8 mouse cellular contexts compared by ENCODE assay signal in the genomic region with DNA sequence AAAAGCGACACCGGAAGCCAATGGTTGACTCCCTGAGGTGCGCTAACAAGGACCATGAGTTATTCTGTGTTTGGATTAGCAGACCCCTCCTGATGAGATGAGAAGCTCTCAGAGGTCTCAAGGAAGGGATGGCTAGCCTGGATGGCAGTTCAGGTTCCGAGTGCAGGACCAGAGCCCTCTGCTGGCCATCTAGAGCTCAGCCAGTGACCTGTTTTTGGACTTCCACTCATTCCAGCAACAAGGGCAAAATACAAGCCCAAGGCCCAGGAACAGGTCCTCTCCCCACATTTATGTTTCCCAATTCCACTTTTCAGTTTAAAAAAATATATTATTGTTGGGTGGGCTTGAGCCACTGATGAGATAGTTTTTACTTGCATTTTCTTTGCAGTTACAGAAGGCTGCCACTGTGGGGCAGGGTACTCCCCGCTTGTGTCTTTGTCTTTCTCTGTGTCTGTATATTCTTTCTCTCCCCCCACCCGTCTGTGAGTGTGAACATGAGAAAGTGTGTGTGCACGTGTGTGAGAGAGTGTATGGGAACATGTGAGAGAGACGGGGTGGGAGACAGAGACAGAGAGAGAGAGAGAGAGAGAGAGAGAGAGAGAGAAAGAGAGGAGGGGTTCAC. TPM values are rescaled to one million over a fixed set of nuclear protein-coding genes. Genes with fewer than 3 reads are reported as not detected.
DNase-seq lines count a peak whose midpoint lies in the region; ATAC-seq and TF ChIP-seq lines count a peak whose summit lies in the region.

No protein-coding gene starts in this region.

- peaks cover 2% of the 10 kb centered on the region; the same call in 1 of the 2 replicates for H3K4me1 ChIP-seq in embryonic fibroblast, embryonic 13.5 days (ENCODE audit: control insufficient read depth, insufficient read depth, low read length)
- H3K4me1 ChIP-seq in hindbrain, embryonic 14.5 days (replicated peaks; ENCODE audit: control insufficient read depth, insufficient read depth, low read length): peaks cover 28% of the 10 kb centered on the region
- H3K4me1 ChIP-seq in limb, embryonic 15.5 days: peaks cover 25% of the 10 kb centered on the region
- peaks cover 11% of the 10 kb centered on the region; the same call in 1 of the 2 replicates for H3K4me1 ChIP-seq in midbrain, embryonic 16.5 days (ENCODE audit: control insufficient read depth, insufficient read depth, low read length)

- TF ChIP-seq POLR2A in embryonic fibroblast, embryonic 13.5 days (IDR thresholded peaks at IDR 0.05; ENCODE audit: low read depth, low read length): no peak

- DNase-seq in layer of hippocampus, adult 2 months (ENCODE audit: low spot score in 2 of 2): peak in 1 of 2 experiments; percentile 34
- no peak for DNase-seq in layer of hippocampus, postnatal 14 days (ENCODE audit: low spot score in 2 of 2)
- peak; percentile 49 for DNase-seq in adrenal gland, postnatal 14 days
- DNase-seq in hindbrain, embryonic 14.5 days (ENCODE audit: low spot score): peak; percentile 48
- peak; percentile 20 to 53 for DNase-seq in thymus, postnatal 10 days (ENCODE audit: low spot score in 2 of 2)

- peak; percentile 89 for TF ChIP-seq CTCF in layer of hippocampus, adult 2 months (conservative IDR thresholded peaks at IDR 0.05)
- peak; percentile 71 for TF ChIP-seq CTCF in embryonic fibroblast, embryonic 13.5 days (IDR thresholded peaks at IDR 0.05; ENCODE audit: borderline replicate concordance, insufficient read depth, low read length)

- H3K9me3 ChIP-seq in hindbrain, embryonic 14.5 days (ENCODE audit: control insufficient read depth, low read length): no peaks in the 10 kb centered on the region
- H3K9me3 ChIP-seq in limb, embryonic 15.5 days: no peaks in the 10 kb centered on the region
- no peaks in the 10 kb centered on the region for H3K9me3 ChIP-seq in midbrain, embryonic 16.5 days (replicated peaks; ENCODE audit: control insufficient read depth, low read length, poor library complexity, severe bottlenecking)

- H3K27me3 ChIP-seq in hindbrain, embryonic 14.5 days (ENCODE audit: control insufficient read depth, insufficient read depth, low read length): no peaks in the 10 kb centered on the region
- H3K27me3 ChIP-seq in limb, embryonic 15.5 days: no peaks in the 10 kb centered on the region
- no peaks in the 10 kb centered on the region for H3K27me3 ChIP-seq in midbrain, embryonic 16.5 days (ENCODE audit: control insufficient read depth, insufficient read depth, low read depth, low read length)

- no peaks in the 10 kb centered on the region for H3K36me3 ChIP-seq in hindbrain, embryonic 14.5 days (replicated peaks; ENCODE audit: control insufficient read depth, insufficient read depth)
- H3K36me3 ChIP-seq in limb, embryonic 15.5 days: no peaks in the 10 kb centered on the region
- H3K36me3 ChIP-seq in midbrain, embryonic 16.5 days (ENCODE audit: control insufficient read depth, insufficient read depth, low read length): no peaks in the 10 kb centered on the region

- ATAC-seq in hindbrain, embryonic 14.5 days (ENCODE audit: low FRiP score): no peak
- no peak for ATAC-seq in limb, embryonic 15.5 days (ENCODE audit: insufficient number of reproducible peaks, low FRiP score, low TSS enrichment, low read depth)
- ATAC-seq in midbrain, embryonic 16.5 days: no peak

- H3K9ac ChIP-seq in hindbrain, embryonic 14.5 days: no peak overlapping the region
- no peak overlapping the region for H3K9ac ChIP-seq in limb, embryonic 15.5 days
- no peak overlapping the region for H3K9ac ChIP-seq in midbrain, embryonic 16.5 days (ENCODE audit: low read depth, low read length)

- H3K4me2 ChIP-seq in hindbrain, embryonic 14.5 days (replicated peaks): peak overlapping the region; percentile 45
- peak overlapping the region; percentile 55 for H3K4me2 ChIP-seq in limb, embryonic 15.5 days
- H3K4me2 ChIP-seq in midbrain, embryonic 16.5 days (ENCODE audit: low read length): peak overlapping the region; percentile 42

- 8% methylated on average over 8 of the region's 8 CpGs for WGBS in hindbrain, embryonic 14.5 days
- 6% methylated on average over 8 of the region's 8 CpGs for WGBS in limb, embryonic 15.5 days
- 5% methylated on average over 8 of the region's 8 CpGs for WGBS in midbrain, embryonic 16.5 days

- H3K27ac ChIP-seq in layer of hippocampus, adult 2 months: peak overlapping the region; percentile 21; the same call in 1 of the 2 replicates
- no peak overlapping the region for H3K27ac ChIP-seq in embryonic fibroblast, embryonic 13.5 days (ENCODE audit: insufficient read depth, low read length)
- no peak overlapping the region for H3K27ac ChIP-seq in hindbrain, embryonic 14.5 days
- H3K27ac ChIP-seq in limb, embryonic 15.5 days: peak overlapping the region; percentile 77; the same call in 1 of the 2 replicates
- no peak overlapping the region for H3K27ac ChIP-seq in midbrain, embryonic 16.5 days (ENCODE audit: low read length)

- H3K4me3 ChIP-seq in layer of hippocampus, adult 2 months: peak overlapping the region; percentile 37
- H3K4me3 ChIP-seq in embryonic fibroblast, embryonic 13.5 days (ENCODE audit: insufficient read depth, low read length): peak overlapping the region; percentile 2
- peak overlapping the region; percentile 7; the same call in 1 of the 2 replicates for H3K4me3 ChIP-seq in hindbrain, embryonic 14.5 days (replicated peaks; ENCODE audit: low read length)
- peak overlapping the region; percentile 33 for H3K4me3 ChIP-seq in limb, embryonic 15.5 days
- peak overlapping the region; percentile 2; the same call in 1 of the 2 replicates for H3K4me3 ChIP-seq in midbrain, embryonic 16.5 days (ENCODE audit: low read depth, low read length)

RNA-seq across cellular contexts. Expression of a gene that starts 12.9 kb away (rescaled TPM):
- 10 to 100 TPM; 23.6 to 24.4 TPM for total RNA-seq in layer of hippocampus, adult 2 months (2021)
- total RNA-seq in layer of hippocampus, postnatal 14 days (2021): 10 to 100 TPM; 30.7 to 37.8 TPM
- 0.56 and 0.60 TPM in 2 replicates for total RNA-seq in adrenal gland, postnatal 14 days (2021)
- not detected in 2 replicates for polyA plus RNA-seq in embryonic fibroblast, embryonic 13.5 days (2011; ENCODE audit: insufficient read length, low read depth, missing spikeins)
- 39.9 and 45.2 TPM in 2 replicates for polyA plus RNA-seq in hindbrain, embryonic 14.5 days (2014; fragmentation: Nextera tagmentation; extraction: Ambion mirVana)
- polyA plus RNA-seq in limb, embryonic 15.5 days (2015; fragmentation: Nextera tagmentation; extraction: Ambion mirVana): 7.4 and 7.8 TPM in 2 replicates
- polyA plus RNA-seq in midbrain, embryonic 16.5 days (2015; fragmentation: Nextera tagmentation; extraction: Ambion mirVana): 53.5 and 54.1 TPM in 2 replicates

Comparison
In these comparisons a context has a peak if more than half of its experiments do, and no peak if none do; other contexts are left out.
1. DNase-seq: peak in adrenal gland, postnatal 14 days (single experiment), hindbrain, embryonic 14.5 days (single experiment) and thymus, postnatal 10 days (2 of 2); none in layer of hippocampus, postnatal 14 days (0 of 2).
2. H3K27ac ChIP-seq: peak in layer of hippocampus, adult 2 months (single experiment) and limb, embryonic 15.5 days (single experiment); none in embryonic fibroblast, embryonic 13.5 days (single experiment), hindbrain, embryonic 14.5 days (single experiment) and midbrain, embryonic 16.5 days (single experiment).
3. Peak in every context shown above with its lines, with median percentiles within 50 percentile points of each other: H3K4me3 ChIP-seq and H3K4me2 ChIP-seq.